Mouse (Mus musculus) layer of hippocampus, adult 8-10 months (tissue): ENCODE results near the gene Gm20738. TPM values are rescaled to one million over a fixed set of nuclear protein-coding genes. Genes with fewer than 3 reads are reported as not detected.
"Not testable (repeated sequence)": the region's sequence is repeated elsewhere in the genome, so short reads cannot be mapped to it uniquely, and the experiment has no call there.

Experiments
- DNase-seq, 2 experiments: peaks; one replicate each; pipeline ENCODE4 v3.0.0; 2022; ENCODE audit warnings: low spot score in 2 of 2
- total RNA-seq, 4 experiments: library from RNA; stranded (reverse); gene quantifications; 2 replicates each; pipeline ENCODE4 v1.2.4; 2022

Gene Gm20738
- not detected for total RNA-seq

DNA sequence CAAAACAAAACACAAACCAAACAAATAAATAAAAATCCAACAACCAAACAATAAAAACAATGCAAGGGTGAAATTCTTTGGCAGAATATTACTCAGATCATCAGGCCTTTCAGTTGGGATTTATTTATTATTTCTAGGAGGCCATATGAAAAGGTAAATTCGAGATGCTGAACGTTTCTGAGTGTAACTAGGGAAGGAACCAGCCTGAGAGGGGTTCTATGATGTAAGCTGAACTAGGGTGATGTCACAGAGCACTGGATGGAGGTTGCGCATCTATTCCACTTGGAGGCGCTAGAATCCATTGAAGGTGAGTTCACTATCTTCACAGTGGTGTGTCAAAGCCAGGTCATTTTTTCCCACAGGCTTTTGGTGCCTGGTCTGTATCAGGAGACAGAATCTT is at the start of gene Gm20738:
Gm20738 (plus strand) TSS at position 301 of the 400 bp plus-strand sequence.
- DNase-seq: not testable (repeated sequence)
